Mouse (Mus musculus): ENCODE results near the gene 1700034J05Rik.

Gene 1700034J05Rik

GRCm38 (mm10) chr6:146954258-146954657, at the start of gene 1700034J05Rik:
Gene 1700034J05Rik, minus strand, starts transcription at chr6:146954422.
- DNase-seq (ENCODE audit: low spot score), result no peak

- DNase-seq (ENCODE audit: low spot score), result no peak
Measured at GRCm38 (mm10) chr6:146999755-147000154, 45.5 kb upstream of the 1700034J05Rik start.

GRCm38 (mm10) chr6:146999302-146999701, 45.1 kb upstream of the 1700034J05Rik start:
- DNase-seq (ENCODE audit: low spot score), result no peak

GRCm38 (mm10) chr6:146998710-146999109, 44.5 kb upstream of the 1700034J05Rik start:
- DNase-seq (ENCODE audit: low spot score), result no peak

- no peak for DNase-seq (ENCODE audit: low spot score)
Measured at GRCm38 (mm10) chr6:146997006-146997405, 42.8 kb upstream of the 1700034J05Rik start.

- DNase-seq (ENCODE audit: low spot score), result no peak
Measured at GRCm38 (mm10) chr6:146995878-146996277, 41.7 kb upstream of the 1700034J05Rik start.

- no peak for DNase-seq (ENCODE audit: low spot score)
Measured at GRCm38 (mm10) chr6:146995391-146995790, 41.2 kb upstream of the 1700034J05Rik start.

GRCm38 (mm10) chr6:146994236-146994635, 40.0 kb upstream of the 1700034J05Rik start:
- no peak for DNase-seq (ENCODE audit: low spot score)

GRCm38 (mm10) chr6:146984569-146984968, 30.3 kb upstream of the 1700034J05Rik start:
- no peak for DNase-seq (ENCODE audit: low spot score)

GRCm38 (mm10) chr6:146981249-146981835, 27.1 kb upstream of the 1700034J05Rik start:
- no peak for DNase-seq (ENCODE audit: low spot score)

- no peak for DNase-seq (ENCODE audit: low spot score)
Measured at GRCm38 (mm10) chr6:146979953-146980352, 25.7 kb upstream of the 1700034J05Rik start.

GRCm38 (mm10) chr6:146979115-146979744, 25.0 kb upstream of the 1700034J05Rik start:
- DNase-seq (ENCODE audit: low spot score), result no peak

- DNase-seq (ENCODE audit: low spot score), result no peak
Measured at GRCm38 (mm10) chr6:146978691-146979114, 24.5 kb upstream of the 1700034J05Rik start.

- DNase-seq (ENCODE audit: low spot score), result no peak
Measured at GRCm38 (mm10) chr6:146976446-146976845, 22.2 kb upstream of the 1700034J05Rik start.

- no peak for DNase-seq (ENCODE audit: low spot score)
Measured at GRCm38 (mm10) chr6:146973830-146974229, 19.6 kb upstream of the 1700034J05Rik start.

GRCm38 (mm10) chr6:146973406-146973805, 19.2 kb upstream of the 1700034J05Rik start:
- DNase-seq (ENCODE audit: low spot score), result no peak

GRCm38 (mm10) chr6:146972740-146973139, 18.5 kb upstream of the 1700034J05Rik start:
- no peak for DNase-seq (ENCODE audit: low spot score)

GRCm38 (mm10) chr6:146972009-146972408, 17.8 kb upstream of the 1700034J05Rik start:
- DNase-seq (ENCODE audit: low spot score), result no peak

- no peak for DNase-seq (ENCODE audit: low spot score)
Measured at GRCm38 (mm10) chr6:146971366-146971765, 17.1 kb upstream of the 1700034J05Rik start.

- DNase-seq (ENCODE audit: low spot score), result no peak
Measured at GRCm38 (mm10) chr6:146970811-146971210, 16.6 kb upstream of the 1700034J05Rik start.

- DNase-seq (ENCODE audit: low spot score), result no peak
Measured at GRCm38 (mm10) chr6:146967836-146968235, 13.6 kb upstream of the 1700034J05Rik start.

GRCm38 (mm10) chr6:146966446-146967019, 12.3 kb upstream of the 1700034J05Rik start:
- DNase-seq (ENCODE audit: low spot score), result no peak

- no peak for DNase-seq (ENCODE audit: low spot score)
Measured at GRCm38 (mm10) chr6:146965139-146965772, 11.0 kb upstream of the 1700034J05Rik start.
